Mouse (Mus musculus): Measurements from ENCODE around the gene Sbno2.

- TF ChIP-seq CTCF (IDR thresholded peaks at IDR 0.05; ENCODE audit: control insufficient read depth, insufficient read depth, insufficient read length) (no peak), USF1 (IDR thresholded peaks at IDR 0.05; ENCODE audit: low read depth) (no peak), FOSL1 (IDR thresholded peaks at IDR 0.05; ENCODE audit: insufficient read depth, low read length, poor library complexity, severe bottlenecking) (no peak), MAX (IDR thresholded peaks at IDR 0.05) (no peak), MYOG (IDR thresholded peaks at IDR 0.05; ENCODE audit: control insufficient read depth, extremely low read depth, insufficient read length) (no peak)
These were observed 8.1 kb downstream of the Sbno2 start for GRCm38 (mm10) chr10:80097275-80097674.
